Mouse (Mus musculus): ENCODE measurements at regions not wholly inside any gene's neighbourhood (a gene's known extent, or its start where the extent isn't known, plus 50 kb on each side); places are given as distances from the start of the nearest gene placed in this dataset.

DNA sequence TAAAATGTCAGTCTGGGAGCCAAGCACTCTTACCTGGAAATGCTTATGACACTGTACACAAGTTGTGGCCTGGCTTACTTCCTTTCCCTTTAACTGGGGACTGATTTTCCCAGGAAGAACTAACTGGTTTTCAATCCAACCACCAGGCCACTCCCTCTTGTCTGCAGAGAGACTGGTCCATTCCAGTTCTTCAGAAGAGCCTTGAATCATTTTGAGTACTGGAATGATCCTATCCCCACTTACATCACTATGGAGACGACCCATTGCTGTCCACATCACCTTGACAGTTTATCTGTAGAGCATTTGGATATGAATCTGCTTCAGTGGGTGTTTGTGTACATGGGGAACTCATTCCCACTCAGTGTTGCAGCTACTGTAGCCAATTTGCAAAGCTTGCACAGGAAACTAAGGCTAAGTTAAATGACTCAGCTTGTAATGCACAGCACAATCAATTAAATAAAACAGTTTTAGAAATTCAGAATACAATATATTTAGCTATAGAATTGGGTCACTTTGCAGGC is 121.7 kb upstream of the Prep start:
- DNase-seq (ENCODE audit: low spot score): no peak

DNA sequence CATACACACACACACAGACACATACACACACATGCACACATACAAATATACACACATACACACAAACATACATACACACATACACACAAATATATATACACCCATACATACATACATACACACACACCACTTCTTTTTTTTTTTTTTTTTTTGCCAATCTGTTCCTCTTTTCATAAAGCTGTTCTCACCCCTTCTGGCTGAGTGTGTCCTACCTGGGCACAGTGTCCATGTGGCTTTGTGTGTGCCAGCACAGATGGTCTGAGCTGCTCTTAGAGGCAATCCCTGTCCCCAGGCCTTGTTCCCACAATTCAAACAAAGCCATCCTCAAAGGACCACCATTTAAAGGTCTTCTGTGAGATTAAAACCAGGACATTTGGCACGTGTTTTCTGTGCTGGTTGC is 127.6 kb upstream of the Prep start:
- DNase-seq (ENCODE audit: low spot score): no peak

- no peak for DNase-seq (ENCODE audit: low spot score)
These were observed 130.0 kb upstream of the Prep start for GRCm38 (mm10) chr10:44936976-44937500.

DNA sequence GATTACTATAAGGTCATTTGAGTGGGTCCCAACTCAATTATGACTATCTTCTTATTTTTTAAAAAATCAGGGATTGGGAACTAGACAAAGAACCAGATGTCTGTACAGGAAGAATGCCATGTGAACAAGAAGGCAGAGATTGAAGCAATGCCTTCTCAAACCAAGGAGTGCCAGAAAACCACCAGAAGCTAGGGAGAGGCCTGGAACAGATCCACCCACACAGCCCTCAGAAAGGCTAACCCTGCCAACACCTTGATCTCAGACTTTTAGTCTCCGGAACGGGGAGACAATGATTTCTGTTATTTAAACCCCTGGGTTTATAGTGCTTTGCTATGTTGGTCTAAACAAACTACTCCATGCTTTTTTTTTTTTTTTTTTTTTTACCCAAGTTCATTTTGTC is 136.2 kb upstream of the Prep start:
- no peak for DNase-seq (ENCODE audit: low spot score)

DNA sequence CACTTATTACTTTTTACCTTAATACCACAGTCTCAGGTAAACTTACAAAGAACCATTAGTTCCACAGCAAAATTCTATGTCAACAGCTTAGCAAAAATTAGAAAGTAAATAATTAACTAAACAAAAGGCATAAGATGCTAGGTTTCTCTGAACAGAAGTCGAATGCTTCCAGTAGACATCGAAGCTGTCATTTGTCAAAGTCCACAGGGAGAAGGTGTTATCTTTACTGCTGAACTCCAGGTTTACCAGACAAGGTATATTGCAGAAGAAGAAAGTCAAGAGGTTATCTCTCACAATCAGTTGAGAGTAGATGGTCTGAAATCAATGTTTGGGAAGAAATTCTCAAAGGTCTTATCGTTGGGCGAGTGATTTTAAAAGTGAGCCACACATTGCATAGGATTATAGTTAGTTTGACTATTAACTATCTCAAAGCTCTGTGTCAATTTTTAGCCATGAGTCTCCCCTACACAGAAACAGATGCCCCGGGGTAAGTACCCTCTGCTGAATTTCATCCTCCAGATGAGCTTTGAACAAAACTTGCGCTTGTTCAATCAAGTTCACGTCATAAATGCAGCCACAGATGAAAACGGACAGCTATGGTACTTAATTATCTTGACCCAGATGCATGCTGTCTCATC is 153.1 kb upstream of the Prep start:
- DNase-seq (ENCODE audit: low spot score): no peak

- no peak for DNase-seq (ENCODE audit: low spot score)
These were observed 162.5 kb upstream of the Prep start for GRCm38 (mm10) chr10:44904520-44904919.

DNA sequence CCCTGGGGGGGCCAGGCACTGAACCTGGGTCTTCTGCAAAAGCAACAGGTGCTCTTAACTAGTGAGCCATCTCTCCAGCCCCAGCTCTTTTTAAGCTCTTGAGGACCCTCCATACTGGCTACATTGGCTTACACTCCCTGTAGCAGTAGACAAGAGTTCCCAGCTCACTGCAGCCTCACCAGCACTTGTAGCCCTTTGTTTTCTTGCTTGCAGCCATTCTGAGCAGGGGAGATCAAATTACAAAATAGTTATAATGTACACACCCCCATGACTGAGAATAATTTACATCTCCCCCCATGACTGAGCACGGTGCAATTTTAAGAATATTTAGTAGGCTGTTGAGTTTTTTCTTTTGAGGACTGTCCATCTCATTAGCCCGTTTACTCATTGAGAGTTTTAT is 165.8 kb upstream of the Prep start:
- no peak for DNase-seq (ENCODE audit: low spot score)

GRCm38 (mm10) chr10:44892124-44892523 is 174.9 kb upstream of the Prep start:
- DNase-seq (ENCODE audit: low spot score): no peak

DNA sequence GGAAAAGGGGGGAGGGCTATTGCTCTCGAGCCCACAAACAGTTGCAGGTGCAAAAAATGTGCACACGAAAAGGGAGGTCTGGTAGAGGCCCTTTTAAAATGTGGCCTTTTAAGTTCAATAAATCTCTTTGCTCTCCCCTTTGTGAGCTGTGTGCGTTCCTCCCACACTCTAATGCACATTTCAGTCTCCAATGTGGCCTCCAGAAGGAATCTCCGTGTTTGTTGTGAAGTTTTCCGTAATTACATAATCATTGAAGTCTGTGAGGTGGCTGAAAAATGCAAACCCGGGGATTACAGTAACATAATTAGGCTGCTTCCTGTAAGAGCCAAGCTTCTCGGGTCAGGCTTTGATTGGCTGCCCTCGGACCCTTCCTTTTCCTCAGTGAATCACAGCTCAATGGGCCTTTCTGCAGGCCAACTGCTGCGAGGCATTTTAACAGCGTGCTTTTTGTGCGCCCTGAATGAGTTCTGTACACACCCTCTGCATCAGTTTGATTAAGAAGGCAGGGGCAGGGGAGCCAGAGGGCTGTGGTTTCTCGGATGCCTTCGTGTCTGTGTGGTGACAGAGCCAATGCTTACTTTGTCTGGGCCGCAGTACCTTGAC is 179.8 kb upstream of the Prep start:
- no peak for DNase-seq (ENCODE audit: low spot score)

DNA sequence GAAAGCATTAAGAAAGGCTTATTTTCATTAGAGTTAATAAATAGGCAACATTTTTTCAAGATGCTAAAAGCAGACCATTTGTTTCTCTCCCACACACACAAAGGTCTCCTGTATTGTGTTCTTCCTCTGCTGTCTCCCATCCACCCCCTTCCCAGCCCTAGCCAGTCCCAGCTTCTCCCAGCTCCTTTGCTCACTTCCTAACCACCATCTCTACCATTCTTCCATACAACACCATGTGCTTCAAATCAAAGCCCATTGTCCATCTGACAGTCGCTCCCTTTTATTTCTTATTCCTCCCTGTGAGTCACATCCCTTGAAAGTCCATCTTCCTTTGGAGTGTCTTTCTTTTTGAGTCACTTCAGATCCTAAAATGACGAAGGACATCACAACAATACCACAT is 185.0 kb upstream of the Prep start:
- no peak for DNase-seq (ENCODE audit: low spot score)

DNA sequence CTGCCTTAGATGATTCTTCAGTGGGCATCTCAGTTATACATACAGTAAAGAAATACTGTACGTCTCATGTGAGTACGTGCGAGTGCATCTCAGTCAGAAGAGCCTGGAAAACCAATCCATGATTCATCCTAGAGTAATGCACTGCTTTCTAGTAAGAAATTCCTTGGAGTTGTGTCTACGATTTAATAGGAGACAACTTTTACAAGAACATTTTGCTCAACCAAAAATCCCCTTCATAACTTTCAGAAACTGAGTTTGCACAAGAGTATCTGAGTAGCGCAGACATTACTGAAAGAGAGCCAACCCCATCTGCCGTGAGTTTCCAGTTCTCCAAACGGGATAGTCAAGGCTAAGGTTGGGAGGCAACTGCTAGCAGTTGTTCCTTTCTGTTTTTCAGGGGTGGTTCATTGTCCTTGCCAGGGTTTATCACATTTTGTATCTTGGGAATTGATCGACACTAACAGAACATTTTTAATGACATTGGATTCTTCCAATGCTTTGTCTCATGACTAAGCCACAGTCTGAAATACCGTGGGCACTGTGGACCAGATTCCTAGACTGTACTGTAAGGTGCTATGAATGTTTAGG is 189.8 kb upstream of the Prep start:
- no peak for DNase-seq (ENCODE audit: low spot score)

DNA sequence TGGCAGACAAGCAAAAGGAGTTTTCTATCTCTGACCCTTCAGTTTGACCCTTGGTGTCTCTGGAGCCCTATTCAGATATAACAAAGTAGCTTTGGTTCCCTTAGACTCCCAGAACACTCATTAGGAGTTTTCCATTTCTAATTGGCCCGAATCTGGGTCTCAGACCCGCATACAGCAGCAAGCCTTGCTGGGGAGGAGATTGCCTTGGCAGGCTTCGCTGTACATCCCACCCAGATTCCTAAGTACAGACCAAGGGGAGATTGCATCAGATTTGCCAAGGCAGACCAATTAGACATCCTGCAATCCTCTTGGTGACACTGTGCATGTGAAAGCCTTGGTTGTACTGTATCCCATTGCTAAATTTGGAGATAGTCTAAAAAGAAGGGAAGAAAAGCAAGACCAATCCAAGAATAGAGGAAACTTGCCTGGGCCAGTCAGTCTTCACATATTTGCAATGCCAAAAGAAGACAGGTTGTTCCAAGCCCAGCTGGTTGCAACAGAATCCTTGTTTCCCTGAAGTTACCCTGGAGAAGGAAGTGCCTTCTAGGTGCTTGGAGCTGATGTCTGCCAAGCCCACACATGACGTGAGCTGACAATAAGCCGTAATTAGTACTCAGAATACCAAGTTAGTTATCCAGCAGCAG is 193.2 kb upstream of the Prep start:
- no peak for DNase-seq (ENCODE audit: low spot score)

- DNase-seq (ENCODE audit: low spot score): no peak
These were observed 202.7 kb upstream of the Prep start for GRCm38 (mm10) chr10:44864191-44864747.

DNA sequence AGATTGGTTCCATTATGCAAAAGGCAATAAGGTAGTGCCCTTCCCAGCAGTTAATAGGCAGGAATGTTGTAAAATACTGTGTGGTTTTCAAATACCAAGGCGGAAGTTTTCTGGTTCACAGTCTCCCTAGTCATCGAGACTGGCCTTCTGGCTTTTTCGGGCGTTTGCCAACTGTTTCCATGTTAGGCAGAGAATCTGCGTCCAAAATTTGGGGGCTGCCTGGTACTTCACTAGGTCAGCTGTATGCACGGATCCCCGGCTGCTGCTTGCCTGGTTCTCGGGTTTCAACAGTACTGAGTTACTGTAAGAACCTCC is 204.7 kb upstream of the Prep start:
- DNase-seq (ENCODE audit: low spot score): no peak

GRCm38 (mm10) chr10:44861671-44862359 is 205.2 kb upstream of the Prep start:
- no peak for DNase-seq (ENCODE audit: low spot score)

- no peak for DNase-seq (ENCODE audit: low spot score)
These were observed 209.6 kb upstream of the Prep start for GRCm38 (mm10) chr10:44857444-44857843.

DNA sequence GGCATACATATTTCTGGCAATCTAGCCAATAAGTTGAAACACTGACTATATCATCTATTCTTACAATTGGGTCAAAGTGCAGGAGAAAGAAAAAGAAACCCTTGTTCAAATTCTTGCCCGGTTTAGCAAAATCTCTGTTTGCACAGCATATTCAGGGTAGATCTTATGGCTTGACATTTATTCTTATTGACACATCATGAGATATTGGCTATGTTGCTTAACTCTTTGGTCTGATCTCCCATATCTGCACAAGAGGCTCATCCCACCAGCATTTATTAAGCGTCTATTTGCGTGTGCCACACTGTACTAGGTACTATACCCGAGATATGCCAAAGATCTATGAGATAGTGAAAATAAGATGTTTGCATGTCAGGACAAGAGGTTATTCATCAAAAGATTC is 212.9 kb upstream of the Prep start:
- no peak for DNase-seq (ENCODE audit: low spot score)

DNA sequence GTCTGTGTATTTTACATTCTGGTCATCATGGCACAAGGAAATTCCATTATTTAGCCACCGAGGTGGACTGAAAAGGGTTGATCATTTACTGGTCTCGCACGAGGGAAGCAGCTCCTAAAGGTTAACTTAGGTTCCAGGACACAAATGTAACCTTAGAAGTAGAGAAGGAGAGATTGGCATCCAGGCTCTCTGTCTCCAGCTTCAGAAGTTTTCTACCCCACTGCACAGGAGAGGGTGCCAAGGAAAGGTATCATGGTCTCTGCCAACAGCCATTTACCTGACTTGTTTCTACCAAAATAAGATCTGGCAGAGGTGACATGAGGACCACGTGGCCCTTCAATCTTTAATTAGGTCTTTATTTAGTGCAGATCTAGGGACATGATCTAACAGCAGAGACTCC is 218.0 kb upstream of the Prep start:
- DNase-seq (ENCODE audit: low spot score): no peak

DNA sequence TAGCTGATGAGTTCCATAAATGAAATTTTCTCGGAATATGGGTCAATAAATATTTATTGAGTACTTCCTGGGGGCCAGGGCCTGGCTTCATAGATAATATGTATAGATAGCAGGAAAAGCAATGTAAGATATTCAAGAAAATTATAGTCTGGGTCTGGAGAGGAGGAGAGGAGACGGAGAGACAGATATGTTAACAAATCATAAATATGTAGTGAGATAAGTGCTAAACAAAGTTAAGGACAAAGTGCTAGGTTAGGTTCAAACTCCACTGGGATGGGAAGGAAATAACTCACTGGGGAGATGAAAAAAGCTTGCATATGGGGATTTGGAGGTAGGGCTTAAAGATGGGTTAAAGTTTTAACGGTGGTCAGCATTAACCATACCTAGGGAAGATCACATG is 220.2 kb upstream of the Prep start:
- no peak for DNase-seq (ENCODE audit: low spot score)

- no peak for DNase-seq (ENCODE audit: low spot score)
These were observed 220.9 kb upstream of the Prep start for GRCm38 (mm10) chr10:44846149-44846548.

DNA sequence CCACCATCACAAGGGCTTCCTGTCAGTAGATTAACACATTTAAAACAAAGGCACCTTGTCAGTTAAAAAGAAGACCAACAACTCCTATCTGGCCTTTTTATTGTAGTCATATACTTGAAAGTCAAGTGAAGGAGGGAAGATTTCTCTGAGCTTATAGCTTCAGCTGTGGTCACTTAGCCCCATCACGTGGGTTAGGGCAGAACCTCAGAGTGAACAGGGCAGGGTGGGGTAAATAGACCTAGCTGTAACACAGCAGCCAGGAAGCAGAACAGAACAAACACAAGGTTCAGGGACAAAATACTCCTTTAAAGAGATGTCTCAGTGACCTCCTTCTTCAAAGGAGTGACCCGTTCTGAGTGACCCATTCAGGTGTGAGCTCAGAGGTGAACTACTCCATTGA is 226.6 kb upstream of the Prep start:
- DNase-seq (ENCODE audit: low spot score): no peak

DNA sequence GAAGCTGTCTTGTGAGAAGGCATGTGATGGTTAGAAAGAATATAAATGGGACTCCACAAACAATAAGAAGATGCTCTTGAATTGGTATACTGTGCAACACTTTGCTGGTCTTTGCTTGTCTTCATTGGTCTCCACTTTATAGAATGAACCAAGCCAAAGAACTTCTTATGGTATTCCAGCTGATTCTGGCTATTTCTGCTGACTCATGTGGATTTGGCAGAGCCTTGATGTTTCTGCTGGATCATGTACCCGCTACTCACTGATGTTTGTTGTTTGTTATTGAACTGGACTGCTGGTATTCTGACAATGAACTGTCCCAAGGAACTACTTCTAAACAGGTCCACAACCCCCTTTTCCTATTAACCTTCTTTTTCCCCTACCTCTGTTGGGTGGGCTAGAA is 234.5 kb upstream of the Prep start:
- no peak for DNase-seq (ENCODE audit: low spot score)

All from c-Kit-positive CD71-positive TER-119-positive erythroid progenitor cells, embryonic 14.5 days (primary cell).